Mouse (Mus musculus): Measurements from ENCODE around the gene Cit.

- TF ChIP-seq CTCF (IDR thresholded peaks at IDR 0.05; ENCODE audit: control insufficient read depth, insufficient read depth, insufficient replicate concordance, low read depth, low read length) (no peak; the same call in 1 of the 2 replicates), POLR2A (IDR thresholded peaks at IDR 0.05; ENCODE audit: control insufficient read depth, low read depth, low read length) (no peak)
Measured at GRCm38 (mm10) chr5:115957177-115957576, 112.1 kb downstream of the Cit start.

Data from testis, adult 2 months (tissue).